Mouse (Mus musculus) layer of hippocampus, adult 2 months (tissue): ENCODE measurements around the gene Csl. TPM values are rescaled to one million over a fixed set of nuclear protein-coding genes. Genes with fewer than 3 reads are reported as not detected.

Experiments
- DNase-seq, 2 experiments: peaks; one replicate each; pipeline ENCODE4 v3.0.0; 2022; ENCODE audit warnings: low spot score in 2 of 2
- H3K27ac ChIP-seq: fragments of 200-600 bp; 2 replicates; pipeline ENCODE4 v1.8.1; 2022
- H3K4me3 ChIP-seq: fragments of 200-600 bp; 2 replicates; pipeline ENCODE4 v1.8.1; 2022; ENCODE audit warnings: mild to moderate bottlenecking
- CTCF ChIP-seq: fragments of 200-600 bp; conservative IDR thresholded peaks from 2 replicates; pipeline ENCODE4 v1.8.1; 2022; ENCODE audit warnings: antibody characterized with exemption, mild to moderate bottlenecking, moderate library complexity
- long read RNA-seq, 2 experiments: library from polyadenylated mRNA; stranded (forward); transcript quantifications; one replicate each; pipeline ENCODE4 v2.0.0; 2021; ENCODE audit warnings: borderline mapping rate in 2 of 2
- total RNA-seq, 2 experiments: library from RNA; stranded (reverse); gene quantifications; 2 replicates each; pipeline ENCODE4 v1.2.3; 2021

Gene Csl
- under 1 TPM; 0.67 to 0.83 TPM for total RNA-seq
- long read RNA-seq, experiment 1, result 0 reads
- long read RNA-seq, experiment 2, result 0 reads

DNA sequence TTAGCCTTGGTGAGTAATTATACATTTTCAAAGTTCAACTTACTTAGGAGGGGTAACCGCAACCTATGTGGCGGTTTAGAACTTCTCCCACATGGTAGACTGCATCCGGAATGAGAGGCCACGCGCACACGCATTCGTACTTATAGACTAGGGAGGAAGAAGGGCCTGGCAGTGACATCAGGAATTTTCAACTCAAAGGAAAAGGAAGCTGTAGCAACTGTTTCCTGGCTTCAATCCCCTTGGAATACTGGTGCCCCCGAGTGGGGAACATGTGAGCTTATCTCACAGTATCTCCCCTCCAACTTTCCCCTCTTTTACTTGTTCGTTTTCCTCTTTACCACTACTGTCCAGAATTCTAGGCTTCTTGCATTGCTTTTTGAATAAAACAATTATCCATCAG, at the start of gene Csl:
TSS of gene Csl (minus strand) at position 101 of the 400 bp plus-strand sequence.
- no peak for TF ChIP-seq CTCF
- DNase-seq, result no peak
- H3K27ac ChIP-seq, result no peak within 1 kb of the TSS

DNA sequence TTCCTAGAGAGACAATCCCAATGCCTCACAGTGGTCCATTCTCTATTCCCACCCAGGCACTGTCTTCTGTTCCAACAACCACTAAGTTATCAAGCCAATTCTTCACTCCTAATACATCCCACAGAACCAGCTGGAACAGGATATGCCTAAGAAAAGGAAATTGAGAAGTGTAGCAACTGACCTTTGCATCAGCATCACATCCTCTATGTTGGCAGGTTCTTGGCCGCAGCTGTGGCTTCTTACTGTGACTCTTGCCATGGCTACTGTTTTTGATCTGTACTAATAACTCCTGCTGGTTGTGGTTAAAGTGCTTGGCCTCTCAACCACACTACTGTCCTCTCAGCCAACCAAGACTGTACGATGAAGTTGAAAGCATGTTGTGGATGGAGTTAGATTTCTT, 30.0 kb upstream of the Csl start:
- H3K27ac ChIP-seq, result no peak overlapping the region
- TF ChIP-seq CTCF, result no peak
- no peak overlapping the region for H3K4me3 ChIP-seq
- DNase-seq, result no peak

More for the DNA sequence above, at the start of gene Csl:
- H3K4me3 ChIP-seq, result no peak within 1 kb of the TSS

- Histone ChIP-seq H3K27ac (no peak overlapping the region), H3K4me3 (no peak overlapping the region)
- no peak for TF ChIP-seq CTCF
- DNase-seq, result peak in 1 of 2 experiments; percentile 6
Observed at GRCm38 (mm10) chr10:99774228-99775120, 15.0 kb upstream of the Csl start.

- Histone ChIP-seq H3K27ac (no peak overlapping the region), H3K4me3 (no peak overlapping the region)
- no peak for DNase-seq
- no peak for TF ChIP-seq CTCF
Observed at GRCm38 (mm10) chr10:99750146-99750545, 9.3 kb downstream of the Csl start.

GRCm38 (mm10) chr10:99748668-99749260, 10.7 kb downstream of the Csl start:
- TF ChIP-seq CTCF, result no peak
- Histone ChIP-seq H3K4me3 (no peak overlapping the region), H3K27ac (no peak overlapping the region)
- no peak for DNase-seq

- no peak for TF ChIP-seq CTCF
- no peak for DNase-seq
Observed at GRCm38 (mm10) chr10:99748009-99748408, 11.4 kb downstream of the Csl start.

GRCm38 (mm10) chr10:99741609-99742280, 17.7 kb downstream of the Csl start:
- H3K4me3 ChIP-seq, result no peak overlapping the region
- no peak overlapping the region for H3K27ac ChIP-seq
- TF ChIP-seq CTCF, result no peak
- no peak for DNase-seq

More at GRCm38 (mm10) chr10:99748009-99748408, 11.4 kb downstream of the Csl start:
- Histone ChIP-seq H3K27ac (no peak overlapping the region), H3K4me3 (no peak overlapping the region)

DNA sequence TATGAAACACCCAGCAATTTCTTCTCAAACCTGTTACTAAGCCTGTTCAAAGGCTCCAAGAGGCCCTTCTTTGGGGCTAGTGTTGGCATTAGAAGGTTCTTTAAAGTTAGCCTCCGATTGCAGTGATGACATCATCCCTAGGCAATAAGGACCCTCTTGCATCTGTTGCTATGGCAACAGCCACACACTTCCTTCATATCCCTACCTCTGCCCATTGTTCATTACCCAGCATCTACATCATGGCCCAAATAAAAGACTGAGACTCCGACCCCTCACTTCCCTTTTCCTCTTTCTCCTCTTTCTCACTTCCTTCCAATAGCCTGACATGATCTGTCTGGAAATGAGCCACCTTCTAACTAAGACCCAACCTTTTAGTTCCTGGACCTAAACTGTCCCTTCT, 46.3 kb downstream of the Csl start:
- no peak for DNase-seq
- no peak for TF ChIP-seq CTCF
- H3K4me3 ChIP-seq, result no peak overlapping the region
- no peak overlapping the region for H3K27ac ChIP-seq

DNA sequence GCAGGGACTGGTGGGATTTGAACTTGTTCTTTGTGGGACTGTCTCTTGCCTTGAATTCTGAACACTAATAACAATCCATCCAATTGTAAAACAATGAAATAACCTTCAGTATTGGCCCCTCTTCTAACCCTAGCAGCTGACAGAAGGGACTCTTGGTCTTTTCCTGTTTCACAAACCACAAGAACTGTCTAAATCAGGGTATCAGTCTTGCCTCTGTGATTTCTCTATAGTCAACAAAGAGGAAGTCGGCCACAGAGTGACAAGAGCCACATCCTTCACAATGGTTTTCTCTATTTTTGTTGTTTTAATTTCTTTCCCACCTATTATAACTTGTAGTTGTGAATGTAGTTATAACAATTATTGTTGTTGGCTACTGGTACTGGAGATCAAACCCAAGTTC, 47.9 kb downstream of the Csl start:
- Histone ChIP-seq H3K4me3 (no peak overlapping the region), H3K27ac (no peak overlapping the region)
- DNase-seq, result no peak
- TF ChIP-seq CTCF, result no peak
